Comparison of ENCODE assay signal across 7 mouse cellular contexts in genomic region chr1:179734500-179735474, GRCm38 (mm10). TPM values are rescaled to one million over a fixed set of nuclear protein-coding genes. Genes with fewer than 3 reads are reported as not detected.
DNase-seq lines count a peak whose midpoint lies in the region; ATAC-seq and TF ChIP-seq lines count a peak whose summit lies in the region.

No protein-coding gene starts in this region.

- peak; percentile 60 for DNase-seq in ES-E14 (ENCODE audit: low read depth, low spot score)
- DNase-seq in adrenal gland, adult 18-20 months (ENCODE audit: low spot score in 2 of 2), result peak; percentile 66 to 68
- DNase-seq in embryo, embryonic 11.5 days (ENCODE audit: low read depth, low spot score), result peak; percentile 16
- peak; percentile 79 to 80 for DNase-seq in layer of hippocampus, postnatal 10 days (ENCODE audit: low spot score in 2 of 2)
- peak; percentile 25 to 59 for DNase-seq in spleen, adult 18-20 months

- H3K4me1 ChIP-seq in ES-E14 (ENCODE audit: control insufficient read depth in 2 of 2, insufficient read depth in 2 of 2, low read length in 2 of 2, poor library complexity in 1 of 2), result no peaks in the 10 kb centered on the region
- H3K4me1 ChIP-seq in heart, embryonic 13.5 days, result no peaks in the 10 kb centered on the region

- peak overlapping the region in 1 of 2 experiments; percentile 31; a peak in 1 of 4 replicates for H3K4me3 ChIP-seq in ES-E14 (ENCODE audit: insufficient read depth in 1 of 2, low read depth in 1 of 2, low read length in 2 of 2, poor library complexity in 1 of 2, severe bottlenecking in 1 of 2)
- peak overlapping the region; percentile 5; the same call in 1 of the 2 replicates for H3K4me3 ChIP-seq in heart, embryonic 13.5 days

- ATAC-seq in heart, embryonic 13.5 days (ENCODE audit: extremely low read depth, insufficient number of reproducible peaks, low FRiP score, low TSS enrichment), result no peak
- peak; percentile 91 for ATAC-seq in megakaryocyte, adult 5-6 weeks (ENCODE audit: poor library complexity, severe bottlenecking)

- H3K9me3 ChIP-seq in ES-E14 (ENCODE audit: control insufficient read depth, insufficient read depth, low read depth, low read length), result no peaks in the 10 kb centered on the region
- H3K9me3 ChIP-seq in heart, embryonic 13.5 days, result no peaks in the 10 kb centered on the region

- 28% methylated on average over 15 of the region's 15 CpGs for WGBS in heart, embryonic 13.5 days

- no peak overlapping the region for H3K9ac ChIP-seq in ES-E14 (ENCODE audit: insufficient read depth, low read depth, low read length, poor library complexity, severe bottlenecking)
- no peak overlapping the region for H3K9ac ChIP-seq in heart, embryonic 13.5 days

- H3K4me2 ChIP-seq in heart, embryonic 13.5 days, result peak overlapping the region; percentile 40

- no peak overlapping the region for H3K27ac ChIP-seq in ES-E14 (ENCODE audit: insufficient read depth, low read depth, low read length, poor library complexity, severe bottlenecking)
- no peak overlapping the region for H3K27ac ChIP-seq in heart, embryonic 13.5 days (replicated peaks)

- H3K36me3 ChIP-seq in ES-E14 (ENCODE audit: control insufficient read depth, insufficient read depth, low read length, poor library complexity, severe bottlenecking), result no peaks in the 10 kb centered on the region
- H3K36me3 ChIP-seq in heart, embryonic 13.5 days, result no peaks in the 10 kb centered on the region

- in situ Hi-C loops in ES-E14 (cut with MboI; ENCODE audit: low sequenced_read_pairs in 2 of 2, unreplicated experiment in 2 of 2), result no loop called here

- H3K27me3 ChIP-seq in heart, embryonic 13.5 days (replicated peaks), result no peaks in the 10 kb centered on the region

TF ChIP-seq in ES-E14, 5 proteins besides CTCF, POLR2A, EP300 and RAD21:
- TF ChIP-seq MAFK (IDR thresholded peaks at IDR 0.05; ENCODE audit: insufficient read depth, low read depth, low read length) (no peak), ZNF384 (IDR thresholded peaks at IDR 0.05; ENCODE audit: low read depth, low read length) (0 out of 2 replicates have a peak, but pooled peaks have one; percentile 14), ZC3H11A (IDR thresholded peaks at IDR 0.05; ENCODE audit: borderline replicate concordance, low read depth, low read length) (peak; percentile 73; the same call in 1 of the 2 replicates)
TF ChIP-seq in ES-E14: peak in this region for 2.

RNA-seq across cellular contexts. Expression of gene Kif28, which starts 10.3 kb away (rescaled TPM):
- total RNA-seq in ES-E14 (2012; rRNA removed), result 0.18 and 0.26 TPM in 2 replicates
- under 1 TPM in 1 of 2 experiments, not detected in 1; 0.10 TPM for total RNA-seq in adrenal gland, adult 18-20 months (2021)
- polyA plus RNA-seq in heart, embryonic 13.5 days (2015; fragmentation: Nextera tagmentation; extraction: Ambion mirVana), result 0.06 TPM in 1 of 2 replicates, not detected in the other
- total RNA-seq in layer of hippocampus, postnatal 10 days (2021), result under 1 TPM; 0.16 to 0.46 TPM
- total RNA-seq in megakaryocyte, adult 5-6 weeks (2015), result not detected in 2 replicates
- not detected in 2 replicates for total RNA-seq in megakaryocyte, adult 5-6 weeks (2017)

Comparison
In these comparisons a context has a peak if more than half of its experiments do, and no peak if none do; other contexts are left out.
1. DNase-seq: peak in every context shown above with its lines; median percentile 80 in layer of hippocampus, postnatal 10 days; 67 in adrenal gland, adult 18-20 months; 60 in ES-E14; 42 in spleen, adult 18-20 months; 16 in embryo, embryonic 11.5 days.